Mouse (Mus musculus): ENCODE results near the gene 1700013F07Rik.

DNA sequence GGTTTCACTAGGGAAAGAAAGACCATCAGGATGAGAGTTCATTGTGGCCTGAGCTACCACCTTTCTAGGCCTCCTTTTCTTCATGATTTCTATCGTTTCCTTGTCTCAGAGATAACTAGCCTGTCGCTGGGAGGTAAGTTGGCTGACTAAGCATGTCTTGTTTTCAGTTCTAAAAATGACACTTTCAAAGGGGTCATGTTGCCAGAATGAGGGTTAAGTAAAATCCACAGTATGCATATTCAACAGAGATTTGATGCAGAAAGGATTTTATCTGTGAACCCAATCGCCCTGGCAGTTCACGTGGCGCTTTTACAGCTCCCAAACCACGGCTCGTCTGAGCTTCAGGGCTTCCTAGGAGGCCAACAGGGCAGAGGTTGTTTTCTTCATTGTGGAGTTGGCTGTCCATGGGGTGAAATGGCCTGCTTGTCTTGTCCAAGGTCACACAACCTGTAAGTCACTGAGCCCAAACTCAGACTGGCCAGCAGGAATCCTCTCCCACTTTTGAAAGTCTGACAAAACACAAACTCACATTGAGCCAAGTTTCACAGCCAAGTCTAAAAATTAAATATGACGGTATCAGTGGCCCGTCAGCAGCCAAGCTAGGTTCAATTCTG lies 39.0 kb upstream of the 1700013F07Rik start:
- TF ChIP-seq CTCF (IDR thresholded peaks at IDR 0.05): no peak
- no peak for TF ChIP-seq EP300 (IDR thresholded peaks at IDR 0.05)

Measured in lung, postnatal 0 days (tissue).